In the genomic region with DNA sequence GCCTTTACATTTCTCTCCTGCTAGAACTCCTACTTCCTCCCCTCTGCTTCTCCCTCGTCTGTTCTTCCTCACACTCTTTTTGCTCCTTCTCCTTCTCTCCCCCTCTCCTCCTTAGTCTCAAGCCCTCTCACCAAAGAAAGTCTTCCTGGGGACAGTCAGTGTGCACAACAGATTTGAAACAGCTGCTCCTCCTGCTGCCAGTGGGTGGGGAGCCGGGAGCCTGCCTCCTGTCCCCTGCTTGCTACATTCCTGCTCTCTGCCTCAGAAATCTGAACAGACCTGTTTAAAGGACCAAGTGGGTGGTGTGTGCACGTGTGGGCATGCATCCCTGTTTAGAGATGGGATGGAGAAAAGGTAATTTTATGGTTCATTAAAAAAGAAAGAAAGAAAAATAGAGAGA, we compare ENCODE assay signal across 8 mouse cellular contexts.
DNase-seq lines count a peak whose midpoint lies in the region; ATAC-seq lines count a peak whose summit lies in the region.

No protein-coding gene starts in this region.

- H3K4me1 ChIP-seq in forebrain, embryonic 16.5 days (replicated peaks; ENCODE audit: control insufficient read depth, insufficient read depth, low read length), result peaks cover 7% of the 10 kb centered on the region
- peaks cover 27% of the 10 kb centered on the region for H3K4me1 ChIP-seq in midbrain, embryonic 13.5 days (replicated peaks)
- 0 out of 2 replicates have a peak, but pooled peaks cover 3% of the 10 kb centered on the region for H3K4me1 ChIP-seq in liver, embryonic 11.5 days (replicated peaks; ENCODE audit: control insufficient read depth, insufficient read depth, low read length)

- 5% methylated on average over 3 of the region's 3 CpGs for WGBS in forebrain, embryonic 16.5 days
- 5% methylated on average over 3 of the region's 3 CpGs for WGBS in midbrain, embryonic 13.5 days
- whole genome bisulfite sequencing in liver, embryonic 11.5 days, result 19% methylated on average over 3 of the region's 3 CpGs

- H3K9me3 ChIP-seq in forebrain, embryonic 16.5 days (ENCODE audit: control insufficient read depth, low read length), result no peaks in the 10 kb centered on the region
- H3K9me3 ChIP-seq in midbrain, embryonic 13.5 days, result no peaks in the 10 kb centered on the region
- H3K9me3 ChIP-seq in liver, embryonic 11.5 days (ENCODE audit: control insufficient read depth, low read length), result no peaks in the 10 kb centered on the region

- no peaks in the 10 kb centered on the region for H3K27me3 ChIP-seq in forebrain, embryonic 16.5 days (replicated peaks; ENCODE audit: control insufficient read depth, insufficient read depth, low read length)
- H3K27me3 ChIP-seq in midbrain, embryonic 13.5 days, result no peaks in the 10 kb centered on the region
- no peaks in the 10 kb centered on the region for H3K27me3 ChIP-seq in liver, embryonic 11.5 days (replicated peaks; ENCODE audit: control insufficient read depth, insufficient read depth, low read length)

- H3K4me3 ChIP-seq in forebrain, embryonic 16.5 days (replicated peaks; ENCODE audit: low read length), result no peak overlapping the region
- no peak overlapping the region for H3K4me3 ChIP-seq in midbrain, embryonic 13.5 days (replicated peaks)
- H3K4me3 ChIP-seq in liver, embryonic 11.5 days (ENCODE audit: low read depth, low read length), result no peak overlapping the region

- no peak overlapping the region for H3K27ac ChIP-seq in forebrain, embryonic 16.5 days (ENCODE audit: low read length)
- H3K27ac ChIP-seq in midbrain, embryonic 13.5 days, result 0 out of 2 replicates have a peak overlapping the region, but pooled peaks have one; percentile 6
- H3K27ac ChIP-seq in liver, embryonic 11.5 days (ENCODE audit: low read depth, low read length), result no peak overlapping the region

- ATAC-seq in forebrain, embryonic 16.5 days, result peak; percentile 74
- ATAC-seq in midbrain, embryonic 13.5 days, result peak; percentile 61; the same call in 1 of the 2 replicates
- ATAC-seq in monocyte, adult 5-6 weeks (replicated peaks; ENCODE audit: insufficient number of reproducible peaks, low FRiP score, low TSS enrichment, poor library complexity, severe bottlenecking), result no peak
- no peak for ATAC-seq in liver, embryonic 11.5 days (replicated peaks; ENCODE audit: low FRiP score)

- no peak overlapping the region for H3K4me2 ChIP-seq in forebrain, embryonic 16.5 days (ENCODE audit: low read length)
- H3K4me2 ChIP-seq in midbrain, embryonic 13.5 days (replicated peaks), result no peak overlapping the region
- H3K4me2 ChIP-seq in liver, embryonic 11.5 days, result no peak overlapping the region

- no peaks in the 10 kb centered on the region for H3K36me3 ChIP-seq in forebrain, embryonic 16.5 days (ENCODE audit: control insufficient read depth, insufficient read depth)
- no peaks in the 10 kb centered on the region for H3K36me3 ChIP-seq in midbrain, embryonic 13.5 days
- H3K36me3 ChIP-seq in liver, embryonic 11.5 days (ENCODE audit: control insufficient read depth, insufficient read depth, low read length), result no peaks in the 10 kb centered on the region

- no peak overlapping the region for H3K9ac ChIP-seq in forebrain, embryonic 16.5 days (replicated peaks; ENCODE audit: low read depth, low read length)
- H3K9ac ChIP-seq in midbrain, embryonic 13.5 days (replicated peaks), result no peak overlapping the region
- H3K9ac ChIP-seq in liver, embryonic 11.5 days (ENCODE audit: low read depth, low read length), result no peak overlapping the region

- peak; percentile 62 for DNase-seq in layer of hippocampus, adult 11-12 months (ENCODE audit: low spot score)
- DNase-seq in layer of hippocampus, adult 9-10 months (ENCODE audit: low spot score), result no peak
- peak; percentile 60 to 69 for DNase-seq in kidney, postnatal 4 days
- peak; percentile 33 for DNase-seq in urinary bladder, adult 2 months (ENCODE audit: low spot score)
- no peak for DNase-seq in liver, embryonic 11.5 days (ENCODE audit: low spot score)

Comparison
In these comparisons a context has a peak if more than half of its experiments do, and no peak if none do; other contexts are left out.
1. DNase-seq: peak in layer of hippocampus, adult 11-12 months (single experiment), kidney, postnatal 4 days (2 of 2) and urinary bladder, adult 2 months (single experiment); none in layer of hippocampus, adult 9-10 months (single experiment) and liver, embryonic 11.5 days (single experiment).
2. ATAC-seq: peak in forebrain, embryonic 16.5 days (single experiment) and midbrain, embryonic 13.5 days (single experiment); none in monocyte, adult 5-6 weeks (single experiment) and liver, embryonic 11.5 days (single experiment).